In the genomic region with DNA sequence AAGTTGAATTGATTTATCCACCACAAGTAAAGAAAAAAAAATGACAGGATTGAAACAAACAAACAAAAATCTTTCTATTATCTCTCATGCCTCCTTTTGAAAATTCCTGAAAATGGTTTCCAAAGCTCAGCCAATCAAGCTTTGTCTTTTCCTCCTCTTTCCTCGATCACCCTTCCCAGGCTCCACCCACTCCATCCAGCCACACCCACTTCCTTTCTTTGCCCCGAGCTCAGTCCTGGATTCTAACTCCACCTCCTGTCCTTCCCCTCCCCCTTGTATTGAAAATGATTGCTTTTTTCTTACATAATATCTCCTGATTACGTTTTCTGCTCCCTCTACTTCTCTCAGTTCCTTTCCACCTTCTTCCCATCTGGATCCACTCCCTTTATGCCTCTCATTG, we compare ENCODE assay signal across 23 mouse cellular contexts.
"Had no signal": no experiment of that assay in that cellular context is flagged by ENCODE, and none has a peak within 500 bp of the region (broad histone marks: within the 10 kb centered on the region; RNA-seq: fewer than 3 reads in every experiment).

No protein-coding gene starts in this region.

- H3K4me3 ChIP-seq: limb, embryonic 10.5 days; limb, embryonic 13.5 days; liver, embryonic 12.5 days; liver, embryonic 15.5 days; lung, embryonic 15.5 days; midbrain, embryonic 12.5 days; myocyte; neural tube, embryonic 13.5 days had no signal

- DNase-seq: kidney, adult 18-20 months; kidney, adult 9 months; kidney, postnatal 14 days; kidney, postnatal 4 days; liver; right cerebral cortex, adult 18-20 months; right cerebral cortex, postnatal 14 days; right cerebral cortex, postnatal 4 days; thymus, adult 2 months; thymus, postnatal 14 days; thymus, postnatal 4 days had no signal

- H3K4me1 ChIP-seq: limb, embryonic 10.5 days; limb, embryonic 13.5 days; liver, embryonic 12.5 days; liver, embryonic 15.5 days; lung, embryonic 15.5 days; midbrain, embryonic 12.5 days had no signal

- H3K36me3 ChIP-seq: limb, embryonic 10.5 days; limb, embryonic 13.5 days; liver, embryonic 12.5 days; liver, embryonic 15.5 days; lung, embryonic 15.5 days; midbrain, embryonic 12.5 days; neural tube, embryonic 13.5 days had no signal

- H3K9ac ChIP-seq: limb, embryonic 13.5 days; liver, embryonic 12.5 days; liver, embryonic 15.5 days; lung, embryonic 15.5 days; midbrain, embryonic 12.5 days; neural tube, embryonic 13.5 days had no signal

- H3K4me2 ChIP-seq: limb, embryonic 13.5 days; liver, embryonic 12.5 days; liver, embryonic 15.5 days; lung, embryonic 15.5 days; midbrain, embryonic 12.5 days; neural tube, embryonic 13.5 days had no signal

- H3K27me3 ChIP-seq: limb, embryonic 13.5 days; liver, embryonic 12.5 days; liver, embryonic 15.5 days; lung, embryonic 15.5 days; midbrain, embryonic 12.5 days; neural tube, embryonic 13.5 days had no signal

- ATAC-seq: intestine, embryonic 16.5 days; liver, embryonic 12.5 days; midbrain, embryonic 16.5 days had no signal

- H3K9me3 ChIP-seq: limb, embryonic 10.5 days; limb, embryonic 13.5 days; liver, embryonic 12.5 days; liver, embryonic 15.5 days; lung, embryonic 15.5 days; midbrain, embryonic 12.5 days; neural tube, embryonic 13.5 days had no signal

- H3K27ac ChIP-seq: limb, embryonic 10.5 days; limb, embryonic 13.5 days; liver, embryonic 12.5 days; liver, embryonic 15.5 days; lung, embryonic 15.5 days; macrophage; midbrain, embryonic 12.5 days; neural tube, embryonic 13.5 days; stomach, postnatal 0 days had no signal
